Mouse (Mus musculus) heart, adult 2 months (tissue): ENCODE results near the gene Med7.

Source experiments
- CTCF ChIP-seq: fragments of 200-600 bp; IDR thresholded peaks from 2 replicates; pipeline ENCODE4 v1.8.1; 2022; ENCODE audit warnings: antibody characterized with exemption, mild to moderate bottlenecking, moderate library complexity
- EP300 ChIP-seq: fragments of 200-500 bp; IDR thresholded peaks from 2 replicates; pipeline ENCODE4 v1.6.1; 2011; ENCODE audit warnings: low read depth, low read length, control low read depth; ENCODE audit not compliant: insufficient read depth
- POLR2A ChIP-seq: fragments of 200-500 bp; IDR thresholded peaks from 2 replicates; pipeline ENCODE4 v1.6.1; 2011; ENCODE audit warnings: mild to moderate bottlenecking, low read depth, low read length, control low read depth; ENCODE audit not compliant: insufficient read depth

GRCm38 (mm10) chr11:46479311-46479710 is 42.6 kb downstream of the Med7 start:
- TF ChIP-seq CTCF (no peak), POLR2A (no peak), EP300 (no peak)
